Mouse (Mus musculus) cortical plate, adult 2 months (tissue): ENCODE results near the gene Acvr1.

Source experiments
- CTCF ChIP-seq: fragments of 200-500 bp; IDR thresholded peaks from 2 replicates; pipeline ENCODE4 v1.5.1; 2011; ENCODE audit warnings: mild to moderate bottlenecking, control low read depth, low read length; ENCODE audit not compliant: insufficient read depth; ENCODE audit errors: extremely low read depth
- POLR2A ChIP-seq: fragments of 200-500 bp; IDR thresholded peaks from 2 replicates; pipeline ENCODE4 v1.6.1; 2011; ENCODE audit warnings: mild to moderate bottlenecking, low read length, control low read depth; ENCODE audit not compliant: insufficient read depth; ENCODE audit errors: extremely low read depth

DNA sequence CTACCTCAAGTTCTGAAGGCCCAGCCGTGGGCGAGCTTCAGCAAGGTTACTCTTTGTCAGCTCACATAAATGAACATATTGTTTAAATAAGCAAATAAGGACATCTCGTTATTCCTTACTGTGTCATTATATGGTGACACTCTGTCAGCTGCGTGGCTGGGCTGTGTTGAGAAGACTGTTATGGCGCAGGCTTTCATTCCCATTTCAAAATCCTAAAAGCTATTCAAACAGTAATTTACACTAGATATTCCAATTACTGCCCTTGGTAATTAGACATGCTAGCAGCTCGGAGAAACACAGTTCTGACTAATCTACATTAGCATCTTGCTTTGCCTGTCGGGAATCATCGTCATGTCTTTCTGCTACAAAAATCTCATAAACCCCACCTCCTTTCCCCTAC lies 91.4 kb downstream of the Acvr1 start:
- no peak for TF ChIP-seq CTCF
- no peak for TF ChIP-seq POLR2A
